Mouse (Mus musculus): ENCODE data around the gene Fli1.

Gene Fli1

DNA sequence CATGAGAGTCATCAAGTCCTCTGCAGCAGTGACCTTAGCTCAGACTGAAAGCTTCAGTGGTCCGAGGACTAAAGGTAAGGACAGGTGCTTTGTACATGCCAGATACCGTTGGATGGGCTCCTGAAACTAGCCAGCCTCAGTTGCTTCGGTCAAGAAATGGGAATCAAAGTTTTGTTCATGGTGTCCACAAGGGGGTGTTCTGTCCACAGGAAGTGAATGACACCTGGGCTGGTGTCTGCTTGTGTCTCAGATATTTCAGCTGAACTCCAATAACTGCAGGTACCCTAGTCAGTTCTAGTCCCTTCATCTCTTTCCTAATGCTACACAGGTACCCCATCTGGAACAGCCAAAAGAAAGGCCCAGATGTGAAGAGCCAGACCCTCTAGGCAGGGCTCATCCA, 86.0 kb downstream of the Fli1 start:
- DNase-seq: no peak

DNA sequence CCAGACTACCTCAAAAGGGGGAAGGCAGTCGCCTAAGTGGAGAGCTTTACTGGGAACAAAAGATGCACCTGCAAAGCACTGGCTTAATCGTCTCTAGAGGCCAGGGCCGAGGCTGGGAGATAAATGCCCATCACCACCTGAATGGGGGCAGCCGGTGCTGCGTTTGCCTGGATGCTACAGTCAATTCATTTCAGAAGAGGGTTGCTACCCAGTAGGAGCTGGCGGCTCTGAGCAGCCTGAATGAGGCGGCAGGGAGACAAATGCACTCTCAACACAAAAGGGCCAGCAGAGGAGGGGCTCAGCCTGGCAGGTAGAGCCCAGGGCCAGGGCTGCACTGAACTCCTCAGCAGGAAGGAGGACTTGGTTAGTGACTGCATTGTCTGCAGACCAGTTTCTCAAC, 92.5 kb downstream of the Fli1 start:
- DNase-seq: peak; percentile 10 to 20

DNA sequence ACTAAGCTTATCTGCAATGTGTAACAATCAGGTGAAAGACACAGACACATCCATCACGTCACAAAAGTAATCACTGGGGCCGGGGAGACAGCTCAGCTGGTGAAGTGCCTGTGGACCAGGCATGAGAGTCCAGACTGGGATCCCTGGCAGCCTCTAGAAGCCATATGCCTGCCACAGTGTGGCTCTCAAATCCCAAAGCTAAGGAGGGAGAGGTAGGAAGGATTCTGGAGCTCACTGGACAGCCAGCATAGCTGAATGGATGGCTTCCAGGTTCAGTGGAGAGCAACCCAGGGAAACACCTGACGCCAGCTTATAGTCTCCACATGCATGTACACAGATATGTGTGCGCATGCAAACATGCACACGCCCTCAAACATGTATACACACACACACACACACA, 93.9 kb downstream of the Fli1 start:
- peak; percentile 41 to 63 for DNase-seq

DNA sequence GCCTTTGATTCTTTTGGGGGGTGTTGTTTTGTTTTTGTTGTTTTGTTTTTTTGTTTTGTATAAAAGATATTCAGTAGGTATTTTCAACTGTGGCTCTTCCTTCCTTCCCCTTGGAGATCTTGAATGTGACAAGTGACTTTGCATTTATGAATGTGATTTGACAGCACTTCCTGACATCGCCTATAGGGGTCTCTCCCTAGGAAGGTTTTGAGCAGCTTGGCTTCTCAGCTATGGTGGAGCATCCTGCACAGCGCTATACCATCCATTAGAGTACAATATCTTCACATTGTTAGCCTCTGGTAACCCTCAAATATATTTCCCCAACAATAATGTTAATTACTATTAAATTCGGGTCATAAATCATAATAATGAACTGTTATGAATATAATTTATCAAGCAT, 96.9 kb downstream of the Fli1 start:
- peak in 1 of 2 experiments; percentile 18 for DNase-seq

DNA sequence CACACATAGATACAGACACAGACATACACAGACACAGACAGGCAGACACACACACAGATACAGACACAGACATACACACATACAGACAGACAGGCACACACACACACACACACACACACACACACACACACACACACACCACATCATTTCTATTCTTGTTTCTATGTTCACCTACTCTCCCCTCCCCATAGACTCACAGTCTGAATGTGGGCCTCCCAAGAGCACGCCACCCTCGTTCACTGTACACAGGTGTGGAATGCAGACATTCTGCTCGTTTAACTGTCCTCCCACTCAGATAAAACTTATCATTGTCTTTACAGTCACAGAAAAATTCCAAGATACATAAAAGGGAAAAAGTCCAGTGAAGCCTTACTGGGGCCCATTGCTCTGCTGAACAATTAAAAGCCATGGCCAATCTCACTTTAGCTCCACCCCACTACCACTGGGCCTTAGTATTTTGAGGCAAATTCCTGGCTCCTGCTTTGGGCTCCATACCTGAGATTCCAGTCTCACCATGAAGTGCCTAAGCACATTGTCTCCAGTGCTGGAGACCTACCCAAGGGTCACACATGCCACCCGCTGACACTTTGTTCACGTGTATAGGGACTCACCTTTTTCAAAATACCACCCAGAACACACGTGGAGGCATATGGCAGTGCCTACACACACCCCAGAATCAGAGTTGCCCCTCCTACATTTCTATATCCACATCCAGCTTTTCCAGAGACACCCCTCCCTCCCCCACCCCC, 98.0 kb downstream of the Fli1 start:
- no peak for DNase-seq

DNA sequence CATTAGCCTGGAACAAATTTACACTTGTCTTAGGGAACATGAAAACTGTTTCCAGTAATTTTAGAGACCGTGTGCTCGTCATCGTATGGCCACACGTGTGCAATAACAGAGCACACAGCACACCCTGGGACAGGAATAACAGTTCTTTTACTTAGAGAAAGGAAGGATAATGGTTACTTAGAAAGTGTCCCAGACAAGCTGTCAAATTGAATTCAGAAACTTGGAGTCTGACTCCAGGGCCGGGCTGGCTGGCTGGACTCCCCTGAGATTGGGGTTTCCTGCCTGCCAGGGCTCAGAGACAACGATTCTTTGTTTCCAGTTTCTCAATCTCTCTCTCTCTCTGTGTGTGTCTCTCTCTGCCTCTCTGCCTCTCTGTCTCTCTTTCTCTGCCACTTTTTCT, 98.8 kb downstream of the Fli1 start:
- no peak for DNase-seq

DNA sequence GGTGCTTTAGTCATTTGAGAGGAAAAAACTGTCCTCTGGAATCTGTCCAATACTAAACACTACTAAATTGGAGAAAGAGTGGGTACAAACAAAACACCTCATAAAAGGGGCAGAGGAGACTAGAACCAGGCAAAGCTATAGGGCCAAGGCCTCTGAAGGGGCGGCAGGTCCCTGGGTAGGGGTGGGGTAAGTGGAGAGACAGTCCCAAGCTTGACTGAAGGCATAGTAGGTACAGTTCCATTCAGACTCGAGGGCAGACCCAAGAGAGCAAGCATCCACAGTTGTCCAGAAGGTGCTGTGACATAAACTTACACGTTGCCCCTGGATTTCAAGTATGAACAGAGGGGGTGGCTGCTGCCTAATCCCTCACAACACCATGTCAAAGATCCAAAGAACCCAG, 99.5 kb downstream of the Fli1 start:
- DNase-seq: no peak

DNA sequence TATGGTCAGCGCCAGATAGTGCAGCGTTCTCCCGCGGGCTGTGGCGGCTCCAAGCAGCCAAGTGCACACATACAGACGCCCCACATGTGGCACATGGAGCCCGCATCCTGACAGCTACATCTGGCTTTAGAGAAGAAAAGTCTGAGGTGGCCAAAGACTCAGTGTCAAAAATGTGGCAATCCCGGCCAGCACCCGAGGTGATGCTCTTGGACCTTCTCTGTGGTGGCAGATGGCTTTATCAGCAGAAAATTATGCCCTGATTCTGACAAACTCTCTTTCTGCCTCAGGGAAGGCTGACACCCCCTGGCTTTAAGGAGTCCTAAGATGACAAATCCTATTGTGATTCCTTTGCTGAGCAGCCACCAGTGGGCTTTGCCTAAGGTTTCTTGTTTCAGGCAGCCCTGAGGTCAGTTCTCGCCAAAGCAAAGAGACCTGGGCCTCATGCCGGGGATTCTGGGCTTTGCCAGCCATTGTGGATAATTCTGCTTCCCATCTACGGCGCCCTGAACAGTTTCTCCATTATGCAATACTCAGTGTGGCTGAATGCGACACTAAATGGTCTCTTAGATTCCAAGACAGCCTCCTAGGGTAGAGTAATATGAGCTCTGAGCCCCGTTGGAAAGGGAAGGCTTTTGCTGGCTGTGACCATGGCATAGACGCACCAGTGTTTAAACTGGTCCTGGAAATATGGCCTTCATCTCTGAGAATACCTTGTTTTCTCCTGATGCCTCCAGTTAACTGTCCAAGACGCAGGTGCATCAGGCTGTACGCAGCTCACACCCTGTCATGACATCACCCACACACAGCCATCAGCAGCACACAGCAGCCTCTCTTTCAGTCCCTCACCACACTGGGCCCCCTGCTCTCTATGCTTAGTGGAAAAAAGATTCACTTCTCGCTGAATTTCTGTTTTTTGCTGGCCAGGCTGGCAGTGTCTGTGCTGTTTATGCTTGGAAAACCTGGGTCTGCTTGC, 108.1 kb downstream of the Fli1 start:
- DNase-seq: peak; percentile 50 to 63

DNA sequence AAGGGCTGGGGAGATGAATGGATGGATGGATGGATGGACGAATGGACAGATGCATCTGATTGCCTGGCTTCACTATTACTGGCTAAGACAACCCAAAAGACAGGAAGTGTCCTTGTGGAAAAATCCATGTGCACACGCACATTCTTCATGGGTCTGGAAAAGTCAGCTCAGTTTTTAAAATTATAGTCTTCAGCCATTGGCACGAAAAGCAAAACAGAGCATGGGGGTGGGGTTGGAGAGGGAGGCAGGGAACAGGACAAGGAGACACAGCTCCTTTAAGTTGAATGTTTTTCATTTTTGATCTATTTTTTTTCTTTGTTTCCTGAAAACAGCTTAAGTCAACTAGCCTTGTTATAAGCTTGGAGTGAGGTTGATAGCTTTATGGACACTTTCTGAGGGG, 111.6 kb downstream of the Fli1 start:
- no peak for DNase-seq

DNA sequence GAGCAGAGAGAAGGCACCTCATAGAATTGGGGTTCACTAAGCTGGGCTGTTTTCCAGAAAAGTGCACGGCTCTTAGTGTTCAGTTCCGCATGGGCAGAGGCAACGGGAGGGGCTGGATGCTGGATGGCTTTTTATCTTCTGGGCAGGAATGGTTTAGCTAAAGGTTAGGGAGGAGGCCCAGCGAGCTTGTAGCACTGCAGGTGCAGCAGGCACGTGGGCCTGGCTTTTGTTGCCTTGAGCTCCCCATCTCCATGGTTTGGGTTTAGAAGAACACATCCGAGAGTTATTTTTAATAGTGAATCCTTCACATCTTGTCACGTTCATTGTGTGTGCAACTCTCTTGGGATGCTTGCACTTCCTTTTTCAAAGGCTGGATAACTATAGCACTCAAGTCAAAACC, 117.3 kb downstream of the Fli1 start:
- no peak for DNase-seq

DNA sequence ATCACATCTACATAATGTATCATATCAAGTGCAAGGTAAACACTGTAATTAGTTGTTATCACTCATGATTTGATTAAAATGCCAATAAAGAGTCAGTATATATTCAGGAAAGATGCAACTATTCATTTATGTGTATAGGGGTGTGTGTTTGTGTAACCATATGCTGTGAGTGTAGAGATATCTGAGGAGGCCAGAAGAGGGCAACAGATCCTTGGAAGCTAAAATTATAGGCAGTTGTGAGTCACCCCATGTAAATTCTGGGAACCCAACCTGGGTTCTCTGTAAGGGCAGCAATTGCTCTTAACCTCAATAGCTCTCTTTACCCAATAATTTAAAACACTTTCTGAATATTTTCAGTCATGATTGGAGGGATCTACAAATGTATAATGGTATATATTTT, 122.0 kb downstream of the Fli1 start:
- no peak for DNase-seq

DNA sequence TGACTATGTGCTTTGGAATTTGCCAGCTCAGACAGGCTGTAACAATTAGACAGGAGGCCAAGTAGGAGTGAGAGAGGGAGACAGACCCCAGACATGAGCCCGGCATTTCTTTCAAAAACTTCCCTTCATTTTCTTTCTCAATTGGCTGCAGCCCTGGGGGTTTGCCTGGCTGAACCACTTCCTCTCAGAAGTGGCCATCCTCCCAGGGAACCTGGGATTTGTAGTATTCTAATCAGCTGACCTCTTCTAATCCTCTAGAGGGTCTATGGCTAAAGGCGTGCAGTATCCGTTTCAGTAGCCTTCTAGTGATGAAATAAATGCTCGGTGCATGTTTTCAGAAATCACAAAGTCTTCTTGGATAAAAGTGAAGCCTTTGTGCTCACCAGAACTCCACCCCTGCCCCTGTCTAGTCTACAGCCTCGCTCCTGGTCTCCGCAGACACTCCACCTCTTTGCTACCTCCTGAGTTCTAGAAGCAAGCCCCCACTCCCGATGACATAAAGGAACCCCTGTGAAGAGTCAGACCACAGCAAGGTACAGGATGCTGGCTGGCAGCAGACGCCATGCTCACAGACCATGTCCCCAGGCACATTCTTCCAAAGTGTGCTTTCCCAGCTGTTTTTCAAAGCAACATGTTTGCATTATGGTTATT, 125.1 kb downstream of the Fli1 start:
- DNase-seq: no peak

DNA sequence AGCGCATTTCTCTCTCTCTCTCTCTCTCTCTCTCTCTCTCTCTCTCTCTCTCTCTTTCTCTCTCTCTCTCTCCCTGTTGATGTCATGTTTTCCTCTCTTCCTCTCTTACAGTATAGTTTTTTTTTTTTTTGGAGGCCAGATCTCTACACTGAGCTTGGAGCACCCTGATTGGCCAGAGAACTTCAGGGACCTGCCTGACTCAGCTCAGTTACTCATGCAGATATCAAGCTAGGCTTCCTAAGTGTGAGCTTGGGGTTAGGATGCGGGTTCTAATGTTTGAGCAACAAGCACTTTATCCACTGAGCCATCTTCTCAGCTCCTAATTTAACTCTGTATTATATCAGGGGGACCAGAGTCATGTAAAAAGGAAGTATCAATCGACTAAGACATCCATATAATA, 126.7 kb downstream of the Fli1 start:
- DNase-seq: no peak

DNA sequence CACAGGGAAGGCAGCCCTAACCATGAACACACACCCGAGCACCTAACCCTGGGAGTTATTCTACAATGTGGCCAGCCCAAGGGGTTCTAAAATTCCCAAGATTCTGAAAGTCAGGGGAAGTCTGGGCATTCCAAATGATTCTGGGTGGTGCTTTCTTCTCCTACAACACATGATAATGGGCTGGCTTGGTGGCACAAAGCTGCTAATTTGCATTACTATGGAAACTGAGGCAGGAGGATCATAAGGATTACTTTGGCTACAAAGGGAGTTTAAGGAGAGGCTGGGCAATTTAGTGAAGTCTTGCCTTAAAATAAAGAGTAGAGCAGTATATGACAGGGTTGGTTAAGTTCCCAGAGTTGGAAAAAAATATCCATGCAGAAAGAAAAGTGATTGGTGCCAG, 127.7 kb downstream of the Fli1 start:
- DNase-seq: no peak

DNA sequence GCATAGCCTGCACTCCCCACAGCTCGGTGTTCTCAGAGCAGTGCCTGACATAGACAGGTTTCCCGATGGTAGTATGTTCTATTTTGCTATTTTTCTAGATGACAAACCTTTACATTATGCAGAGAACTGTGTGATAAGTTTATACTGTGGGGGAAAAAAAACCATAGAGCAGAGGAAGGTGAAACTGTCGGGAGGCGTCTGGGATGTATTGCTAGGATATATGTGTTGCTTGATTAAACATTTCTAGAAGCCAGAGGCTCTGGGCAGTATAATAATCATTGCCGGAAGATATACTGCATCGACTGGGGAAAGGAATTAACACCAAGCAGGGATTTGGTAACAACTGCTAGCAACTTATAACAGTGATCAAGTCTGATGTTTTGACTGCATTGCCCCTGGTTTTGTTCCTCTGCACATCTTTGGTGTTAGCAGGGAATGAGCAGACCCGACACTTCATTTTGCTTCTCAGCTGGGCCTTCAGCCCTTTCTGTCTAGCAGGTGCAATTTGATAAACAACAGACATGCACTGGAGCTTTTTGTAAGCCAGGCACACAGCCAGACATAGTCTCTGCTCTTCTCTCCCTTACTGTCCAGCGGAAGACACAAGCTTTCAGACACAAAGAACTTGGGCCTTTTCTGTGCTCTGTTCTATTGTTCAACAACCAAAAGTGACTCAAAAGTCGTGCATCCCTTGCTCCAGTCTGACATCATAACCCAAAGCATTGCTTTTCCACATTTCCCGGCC, 129.7 kb downstream of the Fli1 start:
- no peak for DNase-seq

DNA sequence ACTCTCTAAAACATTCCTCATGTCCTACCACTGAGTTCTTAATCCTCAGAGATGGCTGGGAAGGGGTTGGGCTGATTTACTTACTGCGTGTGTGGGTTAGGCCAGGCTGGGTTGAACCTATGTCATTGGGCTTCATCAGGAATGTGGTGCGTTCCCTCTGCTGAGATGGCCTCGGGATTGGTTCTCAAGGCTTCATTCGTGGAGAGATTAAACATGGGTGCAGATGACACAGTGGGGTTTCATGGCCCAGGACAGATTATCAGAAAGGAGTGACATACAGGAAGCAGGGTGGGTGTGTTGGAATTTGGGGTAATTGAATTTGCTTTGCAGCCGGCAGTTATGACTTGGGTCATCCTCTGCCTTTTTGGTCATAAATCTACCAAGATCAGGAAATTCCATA, 131.2 kb downstream of the Fli1 start:
- DNase-seq: no peak

DNA sequence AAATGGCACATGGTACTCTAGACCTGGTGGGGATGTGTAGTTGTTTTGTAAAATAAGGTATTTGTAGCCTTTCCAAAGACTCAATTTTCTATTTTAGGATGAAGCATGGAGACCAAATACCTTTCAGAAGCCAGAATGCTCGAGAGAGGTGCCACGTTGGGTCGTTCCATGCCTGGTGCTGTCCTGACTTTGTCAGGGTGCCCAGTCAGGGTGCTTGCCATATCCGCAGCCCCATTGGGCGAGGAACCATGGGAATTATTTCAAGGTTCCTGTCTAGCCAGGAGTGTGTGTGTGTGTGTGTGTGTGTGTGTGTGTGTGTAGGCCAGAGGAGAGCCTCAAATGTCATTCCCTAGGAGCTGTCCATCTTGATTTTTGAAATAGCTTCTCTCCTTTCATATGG, 132.0 kb downstream of the Fli1 start:
- DNase-seq: no peak

DNA sequence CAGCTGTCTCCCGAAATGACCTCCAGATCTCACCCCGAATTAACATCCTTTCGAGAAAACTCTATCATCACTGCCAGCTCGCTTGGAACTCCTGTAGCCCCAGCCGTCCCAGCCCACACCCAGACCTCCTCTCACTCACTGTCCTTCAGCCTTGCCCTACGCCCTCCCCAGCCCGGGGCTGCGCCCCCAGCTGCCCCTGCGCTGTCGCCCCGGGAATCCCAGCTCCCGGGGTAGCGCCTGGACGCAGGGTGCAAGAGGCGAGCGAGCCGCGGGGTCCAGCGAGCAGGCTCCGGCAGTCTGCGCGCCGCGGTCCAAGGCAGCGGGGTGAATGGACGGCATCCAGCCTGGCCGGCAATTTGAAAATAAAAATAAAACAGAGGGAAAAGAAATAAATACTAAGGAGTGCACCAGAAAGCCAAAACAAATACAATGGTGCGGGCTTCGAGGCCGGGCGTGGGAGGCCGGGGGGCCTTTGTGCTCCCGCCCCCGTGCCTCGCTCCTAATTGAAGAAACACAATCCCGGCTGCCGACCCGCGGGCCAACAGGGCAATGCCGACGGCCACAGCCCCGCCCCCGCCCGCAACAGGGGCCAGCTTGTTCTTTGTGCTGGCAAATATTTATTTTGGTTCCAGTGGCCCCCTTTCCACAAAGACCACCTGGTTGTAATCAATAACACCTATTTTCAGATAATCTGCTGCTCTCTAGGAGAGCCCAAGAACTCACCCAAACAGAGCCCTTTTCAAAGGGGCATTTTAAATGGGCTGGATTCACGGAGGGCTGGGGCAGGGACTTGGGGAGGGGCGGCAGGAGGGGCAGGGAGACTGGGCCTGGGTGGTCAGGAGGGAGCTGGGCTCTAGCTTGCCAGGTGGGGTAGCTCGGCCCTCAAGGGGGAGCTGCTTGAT, 133.3 kb downstream of the Fli1 start:
- DNase-seq: peak; percentile 20 to 28

DNA sequence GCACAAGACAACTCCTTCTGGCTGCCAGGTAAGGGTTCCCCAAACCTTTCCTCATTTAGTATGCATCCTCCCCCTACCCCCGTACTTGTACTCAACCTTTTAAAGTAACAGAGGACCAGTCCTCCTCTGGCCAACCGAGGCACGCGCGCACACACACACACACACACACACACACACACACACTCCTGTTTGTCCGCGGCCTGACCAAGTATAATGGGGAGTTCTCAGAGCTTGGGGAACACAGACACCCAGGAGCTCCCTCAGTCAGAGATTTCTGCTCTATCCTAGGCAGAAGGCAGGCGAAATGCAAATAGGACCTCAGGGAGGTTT, 134.0 kb downstream of the Fli1 start:
- no peak for DNase-seq

DNA sequence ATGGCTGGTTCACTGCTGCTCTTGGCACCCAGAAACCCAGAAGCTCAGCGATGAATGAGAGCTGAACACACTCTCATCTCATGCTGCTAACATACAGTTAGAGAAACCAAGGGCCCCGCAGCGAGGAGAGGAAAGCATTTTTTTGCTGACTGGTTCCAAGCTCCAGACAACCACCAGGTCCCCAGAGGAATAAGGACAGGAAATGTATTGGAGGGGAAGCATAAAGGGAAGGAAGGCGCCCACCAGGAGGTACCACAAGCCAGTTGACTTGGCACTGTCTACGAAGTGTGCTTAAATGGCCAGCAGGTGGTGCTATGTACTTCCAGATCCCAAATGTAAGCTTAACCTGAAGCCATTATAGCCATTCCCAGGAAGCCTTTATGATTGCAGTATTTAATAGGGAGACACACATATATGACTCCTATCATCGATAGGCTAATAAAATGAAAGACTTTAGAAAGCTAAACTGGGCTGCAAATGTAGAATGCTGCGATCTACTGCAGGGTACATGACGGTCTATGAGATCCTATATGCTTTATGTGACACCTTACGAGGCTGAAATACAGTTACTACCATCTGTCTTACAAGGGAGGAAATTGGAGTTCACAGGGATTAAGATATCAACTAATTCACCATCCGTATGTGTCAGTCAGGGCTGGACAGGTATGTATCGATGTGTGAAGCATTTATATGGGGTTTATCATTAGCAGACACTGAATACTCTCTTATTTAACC, 137.3 kb downstream of the Fli1 start:
- DNase-seq: peak; percentile 83

DNA sequence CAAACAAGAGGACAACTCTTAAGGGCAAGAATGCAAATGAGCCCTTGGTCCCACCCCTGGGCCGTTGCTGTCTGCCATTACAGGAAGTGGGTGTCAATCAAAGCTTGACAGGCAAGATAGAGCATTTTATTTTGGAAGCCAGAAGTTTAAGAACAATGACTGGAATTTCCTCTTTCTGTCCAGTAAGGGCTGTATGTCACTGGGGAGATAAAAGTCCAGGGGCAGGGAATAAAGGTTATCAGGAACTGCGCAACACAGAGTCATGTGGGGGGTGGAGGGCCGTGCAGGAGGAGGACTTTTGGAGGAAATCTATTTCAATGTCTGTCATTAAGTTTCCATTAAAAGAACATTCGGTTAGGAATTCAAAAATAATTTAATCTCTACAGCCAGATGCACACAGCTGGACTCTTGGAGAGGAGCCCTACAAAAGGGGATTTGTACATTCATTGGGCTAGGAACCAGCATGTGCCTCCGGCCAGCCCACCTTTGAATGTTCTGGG, 141.9 kb downstream of the Fli1 start:
- DNase-seq: no peak

Measured in cerebellum, postnatal 14 days (tissue).